Mouse (Mus musculus): ENCODE measurements around the gene Gadd45b. TPM values are rescaled to one million over a fixed set of nuclear protein-coding genes. Genes with fewer than 3 reads are reported as not detected.

Gadd45b gene
- total RNA-seq, 4 experiments from 2014 or later, result 17.4 to 22.9 (median 20.2) TPM

DNA sequence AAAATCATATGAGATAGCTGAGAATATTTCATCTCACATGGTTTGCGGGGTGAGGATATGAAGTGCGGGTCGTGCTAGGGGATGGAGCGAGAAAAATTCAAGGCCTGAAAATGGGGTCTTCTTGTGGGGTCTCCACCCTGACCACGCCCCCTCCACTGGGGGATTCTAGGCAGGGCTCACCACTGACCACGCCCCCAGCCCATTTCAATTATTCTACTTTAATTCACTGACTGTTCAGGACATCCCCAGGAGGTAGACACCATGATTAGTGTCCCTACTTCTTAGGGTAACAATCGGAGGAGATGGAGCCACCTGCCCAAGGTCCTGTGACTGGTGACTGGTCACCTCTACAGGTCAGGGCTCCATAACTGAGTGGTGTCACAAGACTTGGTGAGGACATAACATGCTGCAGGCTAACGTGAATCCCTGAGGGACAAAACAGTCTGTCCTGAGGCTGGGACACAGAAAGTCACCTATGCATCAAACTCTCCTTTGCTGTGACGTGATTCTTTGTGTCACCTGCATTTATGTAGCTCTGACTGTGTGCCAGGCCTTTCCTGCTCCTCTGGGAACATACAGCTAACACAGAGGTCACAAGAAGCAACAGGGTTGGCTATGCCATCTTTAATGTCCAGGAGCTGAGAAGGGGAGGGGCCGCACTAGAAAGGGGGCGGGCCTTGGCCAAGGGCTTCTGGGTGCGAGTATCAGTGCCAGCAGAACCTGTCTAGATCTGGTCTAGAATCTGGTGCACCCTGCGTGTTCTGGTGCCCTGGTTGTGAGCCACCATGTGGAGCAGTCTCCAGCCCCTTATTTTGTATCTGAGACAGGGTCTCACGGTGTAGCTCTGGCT, 4.5 kb downstream of the Gadd45b start:
- no peak for DNase-seq (ENCODE audit: low spot score in 2 of 2)

DNA sequence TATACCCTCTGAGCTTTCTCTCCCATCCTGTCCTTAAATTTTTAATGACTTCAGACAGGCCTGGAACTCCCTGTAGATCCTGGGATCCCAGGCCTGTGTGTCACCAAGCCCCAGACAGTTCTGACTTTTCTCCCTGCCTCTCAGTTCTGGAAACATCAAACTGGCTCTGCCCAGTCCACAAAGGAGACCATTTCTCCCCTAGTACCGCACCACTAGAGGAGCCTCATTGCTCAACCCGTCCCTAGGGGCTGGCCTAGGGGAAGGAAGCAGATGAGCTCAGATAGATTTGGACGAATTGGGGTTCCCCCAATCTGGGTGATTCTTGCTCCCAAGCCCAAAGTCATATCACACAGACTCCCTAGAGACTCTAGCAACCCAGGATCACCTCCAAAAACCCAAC, 5.4 kb downstream of the Gadd45b start:
- no peak for DNase-seq (ENCODE audit: low spot score in 2 of 2)

GRCm38 (mm10) chr10:80935698-80936097, 5.8 kb downstream of the Gadd45b start:
- no peak for DNase-seq (ENCODE audit: low spot score in 2 of 2)

DNA sequence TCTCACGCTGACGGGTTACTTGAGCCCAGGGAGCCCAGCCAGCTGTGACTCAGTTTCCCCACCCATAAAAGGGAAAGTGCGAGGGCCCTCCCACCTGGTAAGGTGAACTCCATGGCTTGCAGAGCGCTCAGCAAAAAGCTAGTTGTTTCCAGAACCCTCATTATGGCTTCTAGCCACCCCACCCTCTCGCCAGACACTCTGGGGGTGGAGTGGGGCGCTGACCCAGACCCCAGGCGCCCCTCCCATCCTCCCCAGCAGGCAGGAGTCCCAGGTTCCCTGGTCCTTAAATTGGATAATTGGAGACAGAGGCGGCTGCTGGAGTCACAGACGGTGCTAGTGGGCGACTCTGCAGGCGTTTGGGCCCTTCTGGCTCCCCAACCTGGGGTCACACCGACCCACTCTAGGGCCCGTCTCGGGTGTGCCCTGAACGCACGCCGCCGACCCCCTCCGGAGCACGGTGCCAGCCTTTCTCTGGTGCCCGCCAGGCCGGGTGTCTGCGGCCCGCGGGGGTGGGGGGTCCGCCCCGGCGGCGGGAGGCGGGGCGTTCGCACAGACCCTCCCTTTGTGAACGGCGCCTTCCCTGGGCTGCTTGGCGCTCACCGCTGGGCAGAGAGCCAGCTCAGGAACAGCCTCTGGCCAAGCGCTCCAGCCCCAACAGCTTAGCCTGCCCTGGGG, 6.4 kb downstream of the Gadd45b start:
- no peak for DNase-seq (ENCODE audit: low spot score in 2 of 2)

GRCm38 (mm10) chr10:80936810-80937164, 6.9 kb downstream of the Gadd45b start:
- no peak for DNase-seq (ENCODE audit: low spot score in 2 of 2)

DNA sequence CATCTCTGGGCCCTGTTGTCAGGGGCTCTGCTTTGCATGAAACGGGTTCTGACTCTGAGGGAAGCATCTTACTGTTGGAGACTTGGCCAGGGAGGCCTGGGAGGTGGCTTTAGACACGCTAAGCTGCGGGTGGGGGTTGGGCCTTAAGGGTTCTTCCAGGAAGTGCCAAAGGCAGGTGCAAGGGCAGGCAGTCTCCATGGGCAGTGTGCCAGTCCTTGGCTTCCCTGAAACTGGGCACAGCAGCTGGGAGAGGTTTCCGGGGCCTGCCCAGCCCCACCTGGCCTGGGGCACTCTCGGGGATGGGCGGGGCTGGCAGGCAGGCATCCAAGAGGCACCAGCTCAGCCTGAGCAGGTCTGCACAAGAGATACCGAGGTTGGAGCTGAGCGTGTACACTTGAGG, 7.8 kb downstream of the Gadd45b start:
- DNase-seq (ENCODE audit: low spot score in 2 of 2), result no peak

- DNase-seq (ENCODE audit: low spot score in 2 of 2), result no peak
Measured at GRCm38 (mm10) chr10:80938831-80939550, 9.1 kb downstream of the Gadd45b start.

GRCm38 (mm10) chr10:80939671-80940070, 9.8 kb downstream of the Gadd45b start:
- peak; percentile 68 for DNase-seq (ENCODE audit: low spot score in 2 of 2)

GRCm38 (mm10) chr10:80940320-80940987, 10.6 kb downstream of the Gadd45b start:
- DNase-seq (ENCODE audit: low spot score in 2 of 2), result no peak

GRCm38 (mm10) chr10:80940988-80941347, 11.1 kb downstream of the Gadd45b start:
- no peak for DNase-seq (ENCODE audit: low spot score in 2 of 2)

- no peak for DNase-seq (ENCODE audit: low spot score in 2 of 2)
Measured at GRCm38 (mm10) chr10:80942919-80943318, 13.0 kb downstream of the Gadd45b start.

DNA sequence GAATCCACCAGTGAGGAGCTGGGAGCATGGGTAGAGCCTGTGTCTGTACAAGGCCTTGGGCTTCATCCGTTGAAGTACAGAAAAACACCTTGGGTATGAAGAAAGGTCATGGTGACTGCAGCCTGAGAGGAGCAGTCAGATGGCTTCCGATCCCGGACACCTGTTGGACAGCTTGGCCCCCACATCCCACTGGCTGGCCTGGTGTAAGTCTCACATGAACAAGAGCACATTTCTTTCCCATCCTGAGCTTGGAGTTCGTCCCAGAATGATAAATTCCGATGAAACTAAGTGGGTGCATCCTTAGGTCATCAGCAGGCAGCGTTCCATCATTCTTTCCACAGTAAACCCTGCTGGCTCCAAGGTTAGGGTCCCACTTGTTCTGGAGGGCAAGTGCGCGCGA, 13.8 kb downstream of the Gadd45b start:
- no peak for DNase-seq (ENCODE audit: low spot score in 2 of 2)

GRCm38 (mm10) chr10:80944231-80944630, 14.4 kb downstream of the Gadd45b start:
- no peak for DNase-seq (ENCODE audit: low spot score in 2 of 2)

- no peak for DNase-seq (ENCODE audit: low spot score in 2 of 2)
Measured at GRCm38 (mm10) chr10:80946684-80947437, 17.0 kb downstream of the Gadd45b start.

DNA sequence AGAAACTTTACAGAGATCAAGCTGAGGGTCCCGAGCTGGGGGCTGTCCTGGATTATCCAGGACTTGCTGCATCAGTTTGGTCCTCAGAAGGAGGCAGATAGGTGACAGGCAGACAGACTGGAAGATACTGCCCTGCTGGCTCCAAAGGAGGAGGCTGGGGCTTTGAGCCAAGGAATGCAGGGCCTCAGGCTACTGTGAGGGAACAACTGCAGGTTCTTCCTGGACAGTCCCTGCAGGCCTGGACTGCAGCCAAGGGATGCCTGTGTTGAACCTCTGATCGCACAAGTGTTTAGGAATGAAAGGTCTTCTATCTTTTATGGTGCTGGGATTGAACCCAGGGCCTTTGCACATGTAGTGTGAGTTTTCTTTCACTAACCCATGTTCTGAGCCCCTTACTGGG, 17.9 kb downstream of the Gadd45b start:
- DNase-seq (ENCODE audit: low spot score in 2 of 2), result no peak

- DNase-seq (ENCODE audit: low spot score in 2 of 2), result no peak
Measured at GRCm38 (mm10) chr10:80948570-80948969, 18.7 kb downstream of the Gadd45b start.

DNA sequence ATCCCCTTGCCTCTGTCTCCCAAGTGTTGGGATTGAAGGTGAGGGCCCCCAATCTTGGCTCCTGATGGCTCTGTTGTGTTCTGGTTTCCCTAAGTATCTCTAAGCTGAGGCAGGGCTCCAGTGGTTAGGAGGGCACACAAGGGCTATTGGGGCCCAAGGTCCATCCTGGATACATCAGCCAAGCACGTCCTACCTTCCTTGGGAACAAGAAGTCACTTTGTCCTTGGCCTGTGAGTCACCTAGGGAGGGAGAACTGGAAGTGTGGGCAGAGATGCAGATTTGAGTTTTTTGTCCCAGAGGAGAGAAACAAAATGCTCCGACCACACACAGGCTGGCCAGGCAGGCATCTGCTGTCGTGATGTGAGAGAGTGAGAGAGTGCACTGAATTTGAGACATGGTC, 19.2 kb downstream of the Gadd45b start:
- no peak for DNase-seq (ENCODE audit: low spot score in 2 of 2)

GRCm38 (mm10) chr10:80950314-80950713, 20.4 kb downstream of the Gadd45b start:
- no peak for DNase-seq (ENCODE audit: low spot score in 2 of 2)

DNA sequence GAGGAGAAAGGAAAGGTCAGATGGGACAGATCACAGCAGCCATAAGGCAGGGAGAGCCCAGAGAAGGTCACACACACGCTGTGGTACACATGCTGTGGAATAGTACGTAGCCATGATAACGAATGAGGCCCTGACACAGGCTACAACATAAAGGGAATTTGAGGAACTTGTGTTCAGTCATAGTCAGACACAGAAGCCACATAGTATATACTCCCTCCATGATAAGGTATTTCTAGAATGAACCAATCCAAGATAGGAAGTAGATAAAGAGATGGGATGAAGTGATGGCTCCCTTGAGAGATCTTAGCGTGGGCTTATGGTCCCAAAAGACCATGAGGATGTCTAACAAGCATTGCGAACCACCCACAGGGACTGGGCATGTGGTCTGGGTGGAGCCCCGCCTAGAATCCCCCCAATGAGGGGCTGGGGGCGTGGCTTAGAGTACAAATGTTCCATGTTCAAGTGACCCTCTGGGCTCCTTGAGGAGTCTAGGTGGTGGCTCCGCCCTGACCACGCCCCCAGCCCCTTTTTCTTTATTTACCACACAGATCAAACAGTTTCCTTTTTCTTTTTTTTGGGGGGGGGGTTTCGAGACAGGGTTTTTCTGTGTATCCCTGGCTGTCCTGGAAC, 22.0 kb downstream of the Gadd45b start:
- DNase-seq (ENCODE audit: low spot score in 2 of 2), result no peak

DNA sequence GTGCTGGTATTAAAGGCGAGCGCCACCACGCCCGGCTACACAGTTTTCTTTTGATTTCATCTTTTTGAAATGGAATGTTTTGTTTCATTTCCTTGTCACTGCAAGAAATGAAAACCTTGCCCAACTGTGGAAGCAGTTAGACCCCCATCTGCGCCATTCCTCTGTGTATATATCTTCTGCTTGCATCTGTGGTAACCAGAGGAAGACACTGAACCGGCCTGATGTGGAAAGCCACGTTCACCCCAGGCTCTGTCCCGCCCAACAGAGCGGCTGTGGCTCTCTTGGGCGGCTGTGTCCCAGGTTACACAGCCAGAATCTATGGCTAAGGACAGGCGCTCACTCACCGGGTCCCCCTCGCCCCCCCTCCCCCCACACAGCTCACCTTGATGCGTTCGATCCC, 22.6 kb downstream of the Gadd45b start:
- DNase-seq (ENCODE audit: low spot score in 2 of 2), result no peak

- no peak for DNase-seq (ENCODE audit: low spot score in 2 of 2)
Measured at GRCm38 (mm10) chr10:80954415-80954814, 24.5 kb downstream of the Gadd45b start.
